Mouse (Mus musculus) neutrophil, adult 59 days (primary cell): ENCODE measurements around the gene Gm49027. TPM values are rescaled to one million over a fixed set of nuclear protein-coding genes. Genes with fewer than 3 reads are reported as not detected.

Experiments
- total RNA-seq, 2 experiments: library from RNA; stranded (reverse); gene quantifications; 1 replicate in 1 of 2; 2 replicates in 1 of 2; pipeline ENCODE4 v1.2.4; 2023

Gm49027 gene
- 1 to 10 TPM; 1.6 to 1.8 TPM for total RNA-seq

DNA sequence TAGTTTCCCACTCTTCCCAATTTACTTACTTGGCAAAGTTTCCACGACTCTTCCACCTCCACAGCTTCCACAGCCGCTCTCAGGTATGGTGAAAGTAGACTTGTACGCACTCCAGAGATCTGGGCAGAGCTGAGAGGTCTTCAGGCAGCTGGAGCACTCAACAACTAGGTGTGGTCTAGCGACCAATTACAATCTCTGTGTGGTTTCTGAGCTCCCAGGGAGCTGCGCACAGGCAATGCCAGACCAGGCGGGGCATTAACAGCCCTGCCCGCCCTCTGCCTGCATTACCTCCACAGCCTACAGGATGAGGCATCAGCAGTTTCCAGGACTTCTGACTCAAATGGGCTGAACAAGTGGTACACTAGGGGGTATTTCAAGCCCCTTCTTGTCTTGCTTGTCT, at the start of gene Gm49027:
Gene Gm49027, minus strand, starts transcription at position 208 of the 400 bp plus-strand sequence.

DNA sequence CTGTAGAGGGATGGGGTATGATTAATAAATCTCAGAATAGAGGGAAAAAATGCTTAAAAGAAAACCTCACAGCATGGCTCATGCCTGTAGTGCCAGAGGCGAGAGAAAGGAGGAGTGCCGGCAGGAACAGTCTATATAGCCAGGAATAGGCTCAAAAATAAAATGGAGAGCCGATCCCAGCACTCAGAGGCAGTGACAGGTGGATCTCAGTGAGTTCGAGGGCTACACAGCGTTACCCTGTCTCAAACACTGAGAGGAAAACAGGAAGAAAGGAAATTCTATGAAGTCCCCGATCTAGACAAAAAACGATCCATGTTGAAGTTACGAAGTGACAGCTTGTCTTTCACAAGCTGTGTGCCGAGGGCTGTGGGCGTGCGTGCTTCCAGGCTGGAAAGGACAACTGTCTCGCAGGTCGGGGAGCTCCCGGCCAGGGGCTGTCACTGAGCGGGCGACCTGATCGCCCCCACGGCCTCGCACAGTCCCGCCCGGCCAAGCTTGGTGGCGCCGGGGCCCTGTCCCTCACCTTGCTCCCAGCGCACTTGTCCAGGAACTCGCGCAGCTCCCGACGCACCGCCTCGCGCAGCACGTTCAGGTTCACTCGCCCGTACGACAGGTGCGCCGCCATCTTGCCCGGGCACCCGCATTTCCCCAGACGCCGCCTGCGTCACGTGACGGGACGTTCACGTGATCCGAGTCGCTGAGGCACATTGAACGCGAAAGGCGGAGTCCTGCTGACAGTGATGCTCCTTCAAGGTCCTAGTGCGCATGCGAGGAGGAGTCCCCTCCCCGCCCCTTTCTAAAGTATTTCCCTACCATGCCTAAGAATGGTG, 47.3 kb upstream of the Gm49027 start, which contains the start of gene Vps33a:
Gene Vps33a, minus strand, starts transcription at position 682 of the 830 bp plus-strand sequence.

DNA sequence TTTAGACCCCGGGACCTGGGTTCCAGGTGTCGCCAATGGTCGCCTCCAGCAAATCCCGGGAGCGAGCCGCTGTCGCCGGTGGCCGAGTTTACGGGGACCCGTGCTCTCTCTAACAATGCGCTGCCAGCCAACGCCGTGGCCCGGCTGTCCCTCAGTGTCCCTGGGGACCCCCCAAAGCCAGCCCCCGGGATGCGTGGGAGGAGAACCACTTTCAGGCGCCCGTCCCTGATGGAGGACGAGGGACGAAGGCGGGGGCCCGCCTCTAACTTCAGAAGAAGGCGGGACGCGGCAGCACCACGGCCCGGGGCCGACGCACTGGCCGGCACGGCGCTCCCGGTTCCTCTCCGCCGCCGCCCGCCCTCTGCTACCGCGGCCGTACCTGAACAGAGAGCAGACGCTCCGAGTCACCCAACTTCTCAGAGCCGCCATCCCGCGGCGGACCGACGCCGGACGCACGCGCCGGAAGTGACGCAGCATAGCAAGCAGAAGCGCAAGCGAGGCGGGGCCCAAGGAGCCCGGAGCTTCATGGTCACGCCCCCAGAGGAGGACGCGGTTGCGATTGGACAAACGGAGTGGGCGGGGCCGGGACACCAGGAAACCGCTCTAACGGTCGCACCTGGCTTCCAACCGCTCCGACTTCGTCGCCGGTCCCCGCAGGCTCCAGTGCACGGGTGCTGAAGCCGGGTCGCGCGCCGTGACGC, 1.4 kb downstream of the Gm49027 start, which contains the start of gene Diablo:
Gene Diablo, minus strand, starts transcription at position 485 of the 701 bp plus-strand sequence.

DNA sequence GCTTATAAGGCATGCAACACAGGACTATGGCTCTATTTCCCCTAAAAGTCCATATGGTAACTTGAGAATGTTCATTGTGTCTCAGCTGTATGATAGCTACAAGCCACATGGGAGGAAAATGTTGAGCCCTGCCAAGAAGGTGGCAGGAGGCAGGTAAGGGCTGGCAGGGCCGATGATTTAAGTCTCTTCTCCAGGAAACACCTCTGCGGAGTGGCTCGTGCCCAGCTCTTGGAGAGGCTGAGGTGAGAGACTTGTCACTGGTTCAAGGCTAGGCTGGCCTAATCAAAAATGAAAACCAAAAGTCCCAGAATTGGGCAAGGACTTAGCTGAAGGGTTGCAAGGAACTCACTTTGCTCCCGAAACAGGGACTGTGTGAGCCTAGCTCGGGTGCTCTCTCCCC, 15.1 kb downstream of the Gm49027 start, which contains the start of gene B3gnt4:
Gene B3gnt4, plus strand, starts transcription at position 301 of the 400 bp plus-strand sequence.

DNA sequence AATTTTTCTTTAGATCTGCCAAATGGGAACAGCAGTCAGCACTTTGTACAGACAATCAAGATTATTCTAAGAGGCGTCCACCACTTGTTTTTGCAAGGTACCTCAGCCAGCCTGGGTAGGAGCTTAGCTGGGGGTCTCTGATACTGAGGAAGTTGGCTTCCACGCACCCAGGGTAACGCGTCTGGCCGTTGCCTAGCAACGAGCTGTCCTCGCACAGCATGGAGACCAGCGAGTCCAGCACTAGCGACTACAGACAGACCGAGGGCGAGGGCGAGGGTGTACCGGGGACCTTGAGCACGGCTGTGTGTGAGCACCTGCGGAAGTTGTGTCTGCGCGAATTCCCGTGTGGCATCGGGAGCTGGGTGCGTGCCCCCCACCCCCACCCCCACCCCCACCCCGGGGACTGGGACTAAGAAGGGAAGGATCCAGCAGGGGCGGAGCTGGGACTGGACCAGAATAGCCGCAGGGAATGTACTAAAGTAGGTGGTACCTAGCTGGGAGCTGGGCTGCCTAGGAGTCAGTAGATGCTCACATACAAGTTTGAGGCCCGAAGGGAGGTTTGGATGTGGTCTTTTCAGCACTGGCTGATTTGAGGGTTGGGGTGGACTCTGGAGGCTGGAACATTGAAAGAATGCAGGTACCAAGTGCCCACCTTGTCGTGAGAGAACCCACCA, 36.0 kb downstream of the Gm49027 start, which contains the start of the genes Lrrc43 and Il31:
Gene Lrrc43, plus strand, starts transcription at position 194 of the 674 bp plus-strand sequence.
Gene Il31, minus strand, starts transcription at position 378 of the 674 bp plus-strand sequence.

Other genes starting within 250 kb of the Gm49027 start
- 1 to 10 TPM; 7.1 to 9.0 TPM for gene Bcl7a, start 181.7 kb downstream of the Gm49027 start, total RNA-seq
- gene Mlxip, start 130.7 kb downstream of the Gm49027 start, total RNA-seq: 10 to 100 TPM; 47.0 to 48.1 TPM
- not detected for gene Lrrc43, start 36.2 kb downstream of the Gm49027 start, total RNA-seq
- not detected for gene Il31, start 36.0 kb downstream of the Gm49027 start, total RNA-seq
- not detected for gene B3gnt4, start 15.0 kb downstream of the Gm49027 start, total RNA-seq
- gene Diablo, start 1.3 kb downstream of the Gm49027 start, total RNA-seq: 10 to 100 TPM; 35.7 to 35.8 TPM
- 10 to 100 TPM; 29.6 to 30.4 TPM for gene Vps33a, start 47.5 kb upstream of the Gm49027 start, total RNA-seq
- gene Clip1, start 159.1 kb upstream of the Gm49027 start, total RNA-seq: 10 to 100 TPM; 87.9 to 96.3 TPM
- gene Zcchc8, start 195.6 kb upstream of the Gm49027 start, total RNA-seq: 10 to 100 TPM; 98.1 TPM
- 100 to 1,000 TPM; 138 to 140 TPM for gene Rsrc2, start 223.9 kb upstream of the Gm49027 start, total RNA-seq
- 10 to 100 TPM; 22.1 to 26.2 TPM for gene Kntc1, start 224.2 kb upstream of the Gm49027 start, total RNA-seq